Mouse (Mus musculus): ENCODE results near the gene Shld2.

Gene Shld2

GRCm38 (mm10) chr14:34310234-34310965, at the start of gene Shld2, which contains the start of gene Glud1:
Gene Shld2 (minus strand): TSS chr14:34310493.
Gene Glud1 (plus strand): TSS chr14:34310727.
- DNase-seq (ENCODE audit: low spot score in 2 of 2), result peak; percentile 95 to 96

- DNase-seq (ENCODE audit: low spot score in 2 of 2), result no peak
Observed at GRCm38 (mm10) chr14:34359676-34360244, 49.5 kb upstream of the Shld2 start.

GRCm38 (mm10) chr14:34357671-34358455, 47.6 kb upstream of the Shld2 start:
- no peak for DNase-seq (ENCODE audit: low spot score in 2 of 2)

GRCm38 (mm10) chr14:34355301-34355700, 45.0 kb upstream of the Shld2 start, which contains the start of gene Fam25c:
Gene Fam25c (minus strand): TSS chr14:34355433.
- no peak for DNase-seq (ENCODE audit: low spot score in 2 of 2)

GRCm38 (mm10) chr14:34354456-34354855, 44.2 kb upstream of the Shld2 start:
- DNase-seq (ENCODE audit: low spot score in 2 of 2), result no peak

GRCm38 (mm10) chr14:34353326-34353725, 43.0 kb upstream of the Shld2 start:
- no peak for DNase-seq (ENCODE audit: low spot score in 2 of 2)

- DNase-seq (ENCODE audit: low spot score in 2 of 2), result no peak
Observed at GRCm38 (mm10) chr14:34352523-34352922, 42.2 kb upstream of the Shld2 start.

- DNase-seq (ENCODE audit: low spot score in 2 of 2), result no peak
Observed at GRCm38 (mm10) chr14:34351660-34352059, 41.4 kb upstream of the Shld2 start.

GRCm38 (mm10) chr14:34349007-34349406, 38.7 kb upstream of the Shld2 start:
- DNase-seq (ENCODE audit: low spot score in 2 of 2), result no peak

GRCm38 (mm10) chr14:34348301-34348700, 38.0 kb upstream of the Shld2 start:
- DNase-seq (ENCODE audit: low spot score in 2 of 2), result no peak

- no peak for DNase-seq (ENCODE audit: low spot score in 2 of 2)
Observed at GRCm38 (mm10) chr14:34347084-34347483, 36.8 kb upstream of the Shld2 start.

- DNase-seq (ENCODE audit: low spot score in 2 of 2), result no peak
Observed at GRCm38 (mm10) chr14:34345771-34346566, 35.7 kb upstream of the Shld2 start.

- DNase-seq (ENCODE audit: low spot score in 2 of 2), result no peak
Observed at GRCm38 (mm10) chr14:34344361-34344760, 34.1 kb upstream of the Shld2 start.

- DNase-seq (ENCODE audit: low spot score in 2 of 2), result no peak
Observed at GRCm38 (mm10) chr14:34343078-34343477, 32.8 kb upstream of the Shld2 start.

GRCm38 (mm10) chr14:34341993-34342392, 31.7 kb upstream of the Shld2 start:
- no peak for DNase-seq (ENCODE audit: low spot score in 2 of 2)

GRCm38 (mm10) chr14:34339446-34339845, 29.2 kb upstream of the Shld2 start:
- no peak for DNase-seq (ENCODE audit: low spot score in 2 of 2)

GRCm38 (mm10) chr14:34332476-34332875, 22.2 kb upstream of the Shld2 start:
- no peak for DNase-seq (ENCODE audit: low spot score in 2 of 2)

- DNase-seq (ENCODE audit: low spot score in 2 of 2), result no peak
Observed at GRCm38 (mm10) chr14:34331886-34332285, 21.6 kb upstream of the Shld2 start.

GRCm38 (mm10) chr14:34330657-34331158, 20.4 kb upstream of the Shld2 start:
- no peak for DNase-seq (ENCODE audit: low spot score in 2 of 2)

GRCm38 (mm10) chr14:34327618-34328017, 17.3 kb upstream of the Shld2 start:
- DNase-seq (ENCODE audit: low spot score in 2 of 2), result no peak

- DNase-seq (ENCODE audit: low spot score in 2 of 2), result no peak
Observed at GRCm38 (mm10) chr14:34326606-34327005, 16.3 kb upstream of the Shld2 start.
